Mouse (Mus musculus) kidney, adult 2 months (tissue): Measurements from ENCODE around the gene Abhd16a.

ENCODE experiments used
- CTCF ChIP-seq: fragments of 200-500 bp; conservative IDR thresholded peaks from 2 replicates; pipeline ENCODE4 v1.5.1; 2011; ENCODE audit warnings: low read depth, mild to moderate bottlenecking, control low read depth, low read length, moderate library complexity, mixed read lengths; ENCODE audit not compliant: insufficient read depth, insufficient read length
- POLR2A ChIP-seq: fragments of 200-500 bp; IDR thresholded peaks from one replicate; pipeline ENCODE4 v1.6.1; 2011; ENCODE audit warnings: low read depth, low read length, control low read depth

GRCm38 (mm10) chr17:35080710-35081109 lies 8.4 kb upstream of the Abhd16a start:
- no peak for TF ChIP-seq POLR2A
- no peak for TF ChIP-seq CTCF
